Comparison of ENCODE assay signal across 9 mouse cellular contexts in the genomic region with DNA sequence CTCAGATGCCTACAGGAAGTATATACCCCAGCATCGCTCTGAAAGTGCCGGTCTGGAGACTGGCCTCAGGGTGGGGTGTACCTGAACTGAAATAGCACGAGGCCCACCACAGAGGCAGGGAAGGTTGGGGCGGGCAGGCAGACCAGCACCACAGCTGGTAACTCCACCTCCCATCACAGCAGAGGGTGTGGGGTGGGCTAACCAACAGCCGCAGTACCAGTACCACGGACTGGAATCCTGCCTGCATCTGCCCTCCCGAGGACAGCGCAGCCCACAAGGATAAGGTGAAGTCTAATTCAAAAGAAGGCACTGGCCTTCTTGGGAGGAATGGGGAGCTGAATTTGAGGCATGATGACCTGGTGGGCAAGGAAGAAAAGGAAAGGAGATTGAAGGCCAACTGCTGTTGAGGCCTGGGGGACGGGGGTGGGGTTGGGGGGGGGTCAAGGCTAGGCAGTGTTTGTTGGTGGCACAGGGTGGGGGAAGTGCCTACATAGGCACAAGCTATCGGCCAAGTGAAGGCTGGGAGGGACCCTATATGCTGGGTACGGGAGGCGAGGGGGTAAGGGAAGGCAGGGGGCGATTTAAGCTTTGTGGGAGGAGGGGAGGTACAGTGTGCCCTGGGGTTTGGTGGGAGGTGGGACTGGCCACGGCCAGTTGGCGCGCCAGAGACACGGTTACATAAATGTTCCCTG. TPM values are rescaled to one million over a fixed set of nuclear protein-coding genes. Genes with fewer than 3 reads are reported as not detected.
DNase-seq lines count a peak whose midpoint lies in the region; ATAC-seq and TF ChIP-seq lines count a peak whose summit lies in the region.
"Had no signal": no experiment of that assay in that cellular context is flagged by ENCODE, and none has a peak within 500 bp of the region (broad histone marks: within the 10 kb centered on the region; RNA-seq: fewer than 3 reads in every experiment).

No protein-coding gene starts in this region.

- peak; percentile 71 for DNase-seq in cerebellum, adult 9-10 months
- no peak for DNase-seq in cerebellum, adult 11 months
- no peak for DNase-seq in thymus, adult 2 months
- DNase-seq in thymus, postnatal 10 days (ENCODE audit: low spot score in 2 of 2), result no peak
- DNase-seq in MN1 (ENCODE audit: low spot score), result no peak
- DNase-seq in layer of hippocampus, adult 18-20 months (ENCODE audit: low spot score in 2 of 2), result no peak

- TF ChIP-seq POLR2A in thymus, adult 2 months (IDR thresholded peaks at IDR 0.05; ENCODE audit: control insufficient read depth, extremely low read depth, insufficient read depth, low read length, poor library complexity), result no peak
- TF ChIP-seq POLR2A in olfactory bulb, adult 2 months (IDR thresholded peaks at IDR 0.05; ENCODE audit: insufficient read depth, low read depth, low read length), result no peak; the same call in 1 of the 2 replicates

- 5% methylated on average over 17 of the region's 17 CpGs for WGBS in thymus, adult 2 months
- 24% methylated on average over 15 of the region's 17 CpGs for WGBS in intestine, postnatal 0 days
- WGBS in olfactory bulb, adult 2 months, result 27% methylated on average over 17 of the region's 17 CpGs

- H3K4me3 ChIP-seq in thymus, adult 2 months (ENCODE audit: control insufficient read depth, insufficient read depth, low read length), result peak overlapping the region; percentile 50
- H3K4me3 ChIP-seq in intestine, postnatal 0 days (ENCODE audit: low read depth, low read length), result peak overlapping the region; percentile 30
- peak overlapping the region; percentile 45 for H3K4me3 ChIP-seq in olfactory bulb, adult 2 months (ENCODE audit: insufficient read depth, low read depth, low read length)

- no peaks in the 10 kb centered on the region for H3K27me3 ChIP-seq in thymus, adult 2 months (ENCODE audit: control insufficient read depth, insufficient read depth, low read length)
- H3K27me3 ChIP-seq in intestine, postnatal 0 days (replicated peaks; ENCODE audit: control insufficient read depth, insufficient read depth, low read length), result no peaks in the 10 kb centered on the region

- H3K9ac ChIP-seq in intestine, postnatal 0 days (ENCODE audit: low read depth, low read length), result peak overlapping the region; percentile 52

- H3K9me3 ChIP-seq in intestine, postnatal 0 days (ENCODE audit: control insufficient read depth), result no peaks in the 10 kb centered on the region

- H3K36me3 ChIP-seq in thymus, adult 2 months (ENCODE audit: control insufficient read depth, insufficient read depth, low read length), result peaks cover under 1% of the 10 kb centered on the region
- H3K36me3 ChIP-seq in intestine, postnatal 0 days (ENCODE audit: control insufficient read depth, insufficient read depth), result no peaks in the 10 kb centered on the region

- peaks cover 53% of the 10 kb centered on the region for H3K4me1 ChIP-seq in thymus, adult 2 months (replicated peaks; ENCODE audit: control insufficient read depth, insufficient read depth, low read length)
- peaks cover 15% of the 10 kb centered on the region for H3K4me1 ChIP-seq in intestine, postnatal 0 days (replicated peaks; ENCODE audit: control insufficient read depth, insufficient read depth, low read length)
- peaks cover 38% of the 10 kb centered on the region for H3K4me1 ChIP-seq in olfactory bulb, adult 2 months (ENCODE audit: control insufficient read depth, insufficient read depth, low read length)

- H3K27ac ChIP-seq in thymus, adult 2 months (ENCODE audit: control insufficient read depth, insufficient read depth, low read length), result peak overlapping the region; percentile 81
- peak overlapping the region; percentile 92 for H3K27ac ChIP-seq in intestine, postnatal 0 days (ENCODE audit: low read depth, low read length)
- peak overlapping the region; percentile 94 for H3K27ac ChIP-seq in olfactory bulb, adult 2 months (ENCODE audit: insufficient read depth, low read depth, low read length)

- peak overlapping the region; percentile 71 for H3K4me2 ChIP-seq in intestine, postnatal 0 days (replicated peaks; ENCODE audit: low read depth)

- no peak for ATAC-seq in intestine, postnatal 0 days

- no peak for TF ChIP-seq CTCF in thymus, adult 2 months (IDR thresholded peaks at IDR 0.05; ENCODE audit: borderline replicate concordance, control insufficient read depth, extremely low read depth, insufficient read depth, low read length, poor library complexity)
- TF ChIP-seq CTCF in intestine, postnatal 0 days (IDR thresholded peaks at IDR 0.05; ENCODE audit: low read depth), result no peak
- no peak for TF ChIP-seq CTCF in olfactory bulb, adult 2 months (IDR thresholded peaks at IDR 0.05; ENCODE audit: insufficient read depth, low read depth, low read length)

RNA-seq across cellular contexts. Expression of gene E030018B13Rik, which starts 20.2 kb away (rescaled TPM):
- not detected in 2 replicates for polyA plus RNA-seq in thymus, adult 2 months (2012; rRNA removed)
- polyA plus RNA-seq in intestine, postnatal 0 days (2015; fragmentation: Nextera tagmentation; extraction: Ambion mirVana), result not detected in 2 replicates
- polyA plus RNA-seq in olfactory bulb, adult 2 months (2012; ENCODE audit: insufficient read depth, insufficient read length, low replicate concordance, missing spikeins), result not detected in 2 replicates
- total RNA-seq in layer of hippocampus, adult 18-20 months (2021), result not detected
- total RNA-seq: heart, adult 18-20 months had no signal

RNA-seq across cellular contexts. Expression of gene Klf13, which starts 42.3 kb away (rescaled TPM):
- polyA plus RNA-seq in thymus, adult 2 months (2012; rRNA removed), result 172 and 234 TPM in 2 replicates
- polyA plus RNA-seq in intestine, postnatal 0 days (2015; fragmentation: Nextera tagmentation; extraction: Ambion mirVana), result 19.3 and 24.5 TPM in 2 replicates
- polyA plus RNA-seq in olfactory bulb, adult 2 months (2012; ENCODE audit: insufficient read depth, insufficient read length, low replicate concordance, missing spikeins), result 47.4 and 143 TPM in 2 replicates
- total RNA-seq in layer of hippocampus, adult 18-20 months (2021), result 100 to 1,000 TPM; 202 to 217 TPM
